Mouse (Mus musculus): ENCODE data around the gene Slco3a1. TPM values are rescaled to one million over a fixed set of nuclear protein-coding genes. Genes with fewer than 3 reads are reported as not detected.

The Slco3a1 gene
- polyA plus RNA-seq, 1 experiment from 2014 or later: 19.8 TPM

DNA sequence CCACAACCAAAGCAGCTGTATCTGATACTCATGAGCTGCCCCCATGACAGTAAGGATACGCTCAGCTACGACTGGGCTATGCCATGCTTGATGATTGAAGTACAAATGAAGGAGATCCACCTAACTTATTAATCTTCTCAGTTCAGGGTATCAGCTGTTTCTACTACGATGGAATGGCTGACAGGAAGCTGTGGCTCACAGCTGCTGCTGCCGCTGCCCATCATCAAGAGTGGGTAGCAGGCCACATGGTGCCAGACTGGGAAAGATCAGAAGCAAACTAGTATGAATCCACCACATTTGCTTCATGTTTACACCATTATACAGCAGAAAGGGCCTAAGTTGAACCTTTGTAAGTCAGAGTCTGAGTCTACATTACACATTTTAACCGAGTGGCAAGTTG, 109.4 kb downstream of the Slco3a1 start:
- DNase-seq (ENCODE audit: low spot score) (no peak), ATAC-seq (replicated peaks; ENCODE audit: low FRiP score, low read depth) (no peak)
- 85% methylated on average over 5 of the region's 5 CpGs for WGBS
- TF ChIP-seq CTCF (IDR thresholded peaks at IDR 0.05; ENCODE audit: low read depth): no peak
- no peak overlapping the region for H3K9ac ChIP-seq (ENCODE audit: low read depth, low read length)
- H3K4me3 ChIP-seq (replicated peaks; ENCODE audit: low read depth, low read length): no peak overlapping the region
- H3K36me3 ChIP-seq (ENCODE audit: insufficient read depth, low read length): no peaks in the 10 kb centered on the region
- no peak overlapping the region for H3K4me2 ChIP-seq (ENCODE audit: low read length)
- H3K27me3 ChIP-seq (ENCODE audit: insufficient read depth, low read length): no peaks in the 10 kb centered on the region
- H3K4me1 ChIP-seq (replicated peaks; ENCODE audit: insufficient read depth, low read length): no peaks in the 10 kb centered on the region
- H3K27ac ChIP-seq: no peak overlapping the region
- no peaks in the 10 kb centered on the region for H3K9me3 ChIP-seq (replicated peaks; ENCODE audit: low read length)

DNA sequence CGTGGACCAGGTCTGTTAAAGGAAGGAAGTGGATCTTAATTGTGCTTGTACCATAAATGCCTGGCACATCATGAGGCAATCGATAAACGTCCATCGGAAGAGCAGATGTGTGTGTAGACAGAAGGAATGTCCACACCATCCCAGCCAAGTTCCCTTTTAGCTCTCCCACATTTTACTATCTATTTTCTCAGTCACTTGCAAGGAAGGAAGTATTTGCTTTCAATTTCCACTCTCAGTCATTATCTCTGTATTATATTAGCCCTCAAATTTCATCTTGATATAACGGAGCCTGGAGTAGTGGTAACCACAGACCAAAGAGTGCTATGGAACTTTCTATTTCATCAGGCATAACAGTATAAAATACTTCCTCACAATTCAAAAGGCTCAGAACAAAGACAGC, 112.2 kb downstream of the Slco3a1 start:
- TF ChIP-seq CTCF (IDR thresholded peaks at IDR 0.05; ENCODE audit: low read depth): no peak
- no peaks in the 10 kb centered on the region for H3K36me3 ChIP-seq (ENCODE audit: insufficient read depth, low read length)
- H3K9me3 ChIP-seq (replicated peaks; ENCODE audit: low read length): no peaks in the 10 kb centered on the region
- no peak overlapping the region for H3K4me2 ChIP-seq (ENCODE audit: low read length)
- no peak overlapping the region for H3K9ac ChIP-seq (ENCODE audit: low read depth, low read length)
- no peak overlapping the region for H3K4me3 ChIP-seq (replicated peaks; ENCODE audit: low read depth, low read length)
- WGBS: 70% methylated on average over 5 of the region's 5 CpGs
- no peak overlapping the region for H3K27ac ChIP-seq
- DNase-seq (ENCODE audit: low spot score): no peak
- H3K4me1 ChIP-seq (replicated peaks; ENCODE audit: insufficient read depth, low read length): no peaks in the 10 kb centered on the region
- ATAC-seq (replicated peaks; ENCODE audit: low FRiP score, low read depth): no peak
- H3K27me3 ChIP-seq (ENCODE audit: insufficient read depth, low read length): no peaks in the 10 kb centered on the region

DNA sequence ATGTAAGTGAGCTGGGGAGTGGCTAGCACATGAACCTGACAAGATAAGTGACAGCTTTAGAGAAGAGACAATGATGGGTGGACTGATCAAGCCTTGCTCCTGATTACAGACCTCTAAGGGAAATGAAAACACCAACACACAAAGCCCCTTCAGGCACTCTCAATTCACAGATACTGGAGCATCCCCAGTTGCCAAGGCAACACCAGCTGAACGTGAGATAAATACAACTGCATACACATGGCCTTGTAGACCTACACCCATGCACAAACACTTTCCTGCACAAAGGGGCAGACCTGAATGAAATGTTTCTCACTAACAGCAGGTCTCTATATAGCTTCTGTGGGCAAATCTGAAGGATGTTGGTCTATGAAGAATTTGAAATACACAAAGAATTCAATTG, 117.0 kb downstream of the Slco3a1 start:
- Histone ChIP-seq H3K4me3 (replicated peaks; ENCODE audit: low read depth, low read length) (no peak overlapping the region), H3K9me3 (replicated peaks; ENCODE audit: low read length) (no peaks in the 10 kb centered on the region), H3K27ac (no peak overlapping the region), H3K36me3 (ENCODE audit: insufficient read depth, low read length) (no peaks in the 10 kb centered on the region; the same call in 1 of the 2 replicates), H3K4me1 (replicated peaks; ENCODE audit: insufficient read depth, low read length) (0 out of 2 replicates have a peak, but pooled peaks cover 5% of the 10 kb centered on the region), H3K4me2 (ENCODE audit: low read length) (no peak overlapping the region), H3K9ac (ENCODE audit: low read depth, low read length) (no peak overlapping the region), H3K27me3 (ENCODE audit: insufficient read depth, low read length) (no peaks in the 10 kb centered on the region)
- no peak for ATAC-seq (replicated peaks; ENCODE audit: low FRiP score, low read depth)
- TF ChIP-seq CTCF (IDR thresholded peaks at IDR 0.05; ENCODE audit: low read depth): no peak
- no peak for DNase-seq (ENCODE audit: low spot score)
- WGBS: 67% methylated on average over 1 of the region's 1 CpGs

DNA sequence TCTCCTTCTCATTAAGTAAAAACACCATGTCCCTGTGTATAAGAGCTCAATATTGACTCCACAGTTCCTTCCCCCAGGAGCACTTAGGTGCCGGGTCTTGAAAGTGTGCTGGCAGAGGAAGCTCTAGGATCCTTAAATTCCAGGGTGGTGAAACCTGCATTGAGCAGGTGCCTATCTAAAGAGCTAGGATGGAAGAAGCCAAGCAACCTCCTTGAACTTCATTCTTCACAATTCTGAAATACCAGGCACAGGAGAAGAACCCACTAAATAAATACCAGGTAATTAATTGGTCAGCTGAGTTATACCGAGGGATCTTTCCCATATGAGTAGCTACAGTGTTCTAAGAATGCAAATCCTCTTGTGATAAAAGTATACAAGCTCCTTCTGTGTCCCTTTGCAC, 117.9 kb downstream of the Slco3a1 start:
- no peak for ATAC-seq (replicated peaks; ENCODE audit: low FRiP score, low read depth)
- no peak for TF ChIP-seq CTCF (IDR thresholded peaks at IDR 0.05; ENCODE audit: low read depth)
- no peaks in the 10 kb centered on the region for H3K27me3 ChIP-seq (ENCODE audit: insufficient read depth, low read length)
- H3K9ac ChIP-seq (ENCODE audit: low read depth, low read length): no peak overlapping the region
- no peaks in the 10 kb centered on the region; the same call in 1 of the 2 replicates for H3K36me3 ChIP-seq (ENCODE audit: insufficient read depth, low read length)
- H3K4me1 ChIP-seq (replicated peaks; ENCODE audit: insufficient read depth, low read length): 0 out of 2 replicates have a peak, but pooled peaks cover 5% of the 10 kb centered on the region
- H3K4me3 ChIP-seq (replicated peaks; ENCODE audit: low read depth, low read length): no peak overlapping the region
- H3K4me2 ChIP-seq (ENCODE audit: low read length): no peak overlapping the region
- WGBS: 84% methylated on average over 2 of the region's 2 CpGs
- no peak for DNase-seq (ENCODE audit: low spot score)
- no peaks in the 10 kb centered on the region for H3K9me3 ChIP-seq (replicated peaks; ENCODE audit: low read length)
- no peak overlapping the region for H3K27ac ChIP-seq

DNA sequence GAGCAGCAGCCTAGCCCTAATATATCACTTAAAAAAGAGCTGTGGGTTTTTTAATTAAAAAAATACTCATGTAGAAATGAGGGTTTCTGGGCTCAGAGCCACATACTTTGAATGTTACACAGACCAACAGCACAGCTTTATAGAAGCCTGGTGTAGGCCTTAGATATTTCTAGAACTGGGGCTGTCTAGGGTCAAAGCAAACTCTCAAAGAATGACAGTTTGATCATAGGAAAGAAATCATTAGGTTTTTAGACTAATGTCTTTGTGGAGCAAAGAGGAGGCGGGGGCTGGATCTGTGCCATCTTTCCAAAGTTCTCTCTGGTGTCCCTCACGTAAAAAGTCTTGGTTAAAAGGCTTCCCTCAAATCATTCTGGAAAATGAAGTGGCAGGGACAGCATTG, 121.6 kb downstream of the Slco3a1 start:
- no peaks in the 10 kb centered on the region; the same call in 1 of the 2 replicates for H3K36me3 ChIP-seq (ENCODE audit: insufficient read depth, low read length)
- H3K4me2 ChIP-seq (ENCODE audit: low read length): no peak overlapping the region
- no peak for TF ChIP-seq CTCF (IDR thresholded peaks at IDR 0.05; ENCODE audit: low read depth)
- no peak overlapping the region for H3K9ac ChIP-seq (ENCODE audit: low read depth, low read length)
- H3K4me1 ChIP-seq (replicated peaks; ENCODE audit: insufficient read depth, low read length): 0 out of 2 replicates have a peak, but pooled peaks cover 5% of the 10 kb centered on the region
- no peak for ATAC-seq (replicated peaks; ENCODE audit: low FRiP score, low read depth)
- no peak overlapping the region for H3K27ac ChIP-seq
- H3K27me3 ChIP-seq (ENCODE audit: insufficient read depth, low read length): no peaks in the 10 kb centered on the region
- 58% methylated on average over 2 of the region's 2 CpGs for WGBS
- DNase-seq (ENCODE audit: low spot score): peak; percentile 87
- H3K9me3 ChIP-seq (replicated peaks; ENCODE audit: low read length): no peaks in the 10 kb centered on the region
- H3K4me3 ChIP-seq (replicated peaks; ENCODE audit: low read depth, low read length): no peak overlapping the region

DNA sequence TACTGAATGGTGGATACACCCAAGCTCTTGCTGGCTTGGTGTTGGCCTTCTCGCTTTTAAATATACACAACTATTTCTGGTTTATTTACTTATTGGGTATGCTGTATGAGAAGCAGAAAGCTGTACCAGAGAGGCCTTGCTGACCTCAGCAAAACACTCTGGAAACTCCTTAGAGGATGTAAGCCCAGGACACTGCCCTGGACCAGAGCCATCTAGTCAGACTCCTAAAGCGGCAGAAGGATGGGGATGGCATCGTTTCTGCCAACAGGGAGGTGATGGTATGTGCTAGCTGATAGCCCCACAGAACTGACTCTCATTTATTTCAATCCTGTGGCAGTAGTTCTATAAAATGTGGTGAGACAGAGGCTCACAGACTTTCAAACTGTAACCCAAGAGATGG, 125.3 kb downstream of the Slco3a1 start:
- ATAC-seq (replicated peaks; ENCODE audit: low FRiP score, low read depth) (no peak), DNase-seq (ENCODE audit: low spot score) (no peak)
- Histone ChIP-seq H3K4me2 (ENCODE audit: low read length) (no peak overlapping the region), H3K27me3 (ENCODE audit: insufficient read depth, low read length) (no peaks in the 10 kb centered on the region), H3K4me3 (replicated peaks; ENCODE audit: low read depth, low read length) (no peak overlapping the region), H3K36me3 (ENCODE audit: insufficient read depth, low read length) (no peaks in the 10 kb centered on the region; the same call in 1 of the 2 replicates), H3K9me3 (replicated peaks; ENCODE audit: low read length) (no peaks in the 10 kb centered on the region), H3K9ac (ENCODE audit: low read depth, low read length) (no peak overlapping the region), H3K27ac (no peak overlapping the region), H3K4me1 (replicated peaks; ENCODE audit: insufficient read depth, low read length) (peaks cover 5% of the 10 kb centered on the region; the same call in 1 of the 2 replicates)
- WGBS: 75% methylated on average over 3 of the region's 3 CpGs
- no peak for TF ChIP-seq CTCF (IDR thresholded peaks at IDR 0.05; ENCODE audit: low read depth)

DNA sequence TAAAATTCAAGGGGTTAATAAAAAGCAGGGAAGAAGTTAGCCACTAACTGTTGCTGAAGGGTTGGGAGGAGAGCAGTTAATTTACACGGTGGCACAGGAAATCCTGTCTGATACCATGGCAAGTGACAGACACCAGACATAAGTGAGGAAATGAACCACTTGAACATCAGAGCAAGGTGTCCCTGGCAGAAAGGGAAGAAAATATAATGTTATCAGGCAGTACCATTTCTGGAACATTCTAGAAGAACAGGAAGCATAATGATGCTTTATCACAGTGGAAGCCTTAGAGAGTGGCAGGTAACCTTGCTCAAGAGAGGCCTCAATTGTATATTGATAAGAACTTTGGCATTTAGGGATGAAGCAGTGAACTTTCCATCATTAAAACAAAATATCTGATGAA, 127.4 kb downstream of the Slco3a1 start:
- DNase-seq (ENCODE audit: low spot score): no peak
- WGBS: 38% methylated on average over 1 of the region's 1 CpGs
- no peak for TF ChIP-seq CTCF (IDR thresholded peaks at IDR 0.05; ENCODE audit: low read depth)
- no peak overlapping the region for H3K9ac ChIP-seq (ENCODE audit: low read depth, low read length)
- H3K27me3 ChIP-seq (ENCODE audit: insufficient read depth, low read length): no peaks in the 10 kb centered on the region
- peaks cover 8% of the 10 kb centered on the region; the same call in 1 of the 2 replicates for H3K4me1 ChIP-seq (replicated peaks; ENCODE audit: insufficient read depth, low read length)
- no peak for ATAC-seq (replicated peaks; ENCODE audit: low FRiP score, low read depth)
- H3K27ac ChIP-seq: no peak overlapping the region
- H3K4me2 ChIP-seq (ENCODE audit: low read length): no peak overlapping the region
- no peak overlapping the region for H3K4me3 ChIP-seq (replicated peaks; ENCODE audit: low read depth, low read length)
- H3K36me3 ChIP-seq (ENCODE audit: insufficient read depth, low read length): no peaks in the 10 kb centered on the region
- no peaks in the 10 kb centered on the region for H3K9me3 ChIP-seq (replicated peaks; ENCODE audit: low read length)

Measured in kidney, postnatal 0 days (tissue).